Mouse (Mus musculus) left cerebral cortex, adult 8-10 months (tissue): ENCODE data around the gene 1700024P04Rik. TPM values are rescaled to one million over a fixed set of nuclear protein-coding genes. Genes with fewer than 3 reads are reported as not detected.
"Not testable (repeated sequence)": the region's sequence is repeated elsewhere in the genome, so short reads cannot be mapped to it uniquely, and the experiment has no call there.

Experiments used
- DNase-seq, 2 experiments: peaks; one replicate each; pipeline ENCODE4 v3.0.0; 2022; ENCODE audit warnings: low spot score in 2 of 2
- total RNA-seq, 4 experiments: library from RNA; stranded (reverse); gene quantifications; 2 replicates each; pipeline ENCODE4 v1.2.4; 2022

Gene 1700024P04Rik
- total RNA-seq = not detected

DNA sequence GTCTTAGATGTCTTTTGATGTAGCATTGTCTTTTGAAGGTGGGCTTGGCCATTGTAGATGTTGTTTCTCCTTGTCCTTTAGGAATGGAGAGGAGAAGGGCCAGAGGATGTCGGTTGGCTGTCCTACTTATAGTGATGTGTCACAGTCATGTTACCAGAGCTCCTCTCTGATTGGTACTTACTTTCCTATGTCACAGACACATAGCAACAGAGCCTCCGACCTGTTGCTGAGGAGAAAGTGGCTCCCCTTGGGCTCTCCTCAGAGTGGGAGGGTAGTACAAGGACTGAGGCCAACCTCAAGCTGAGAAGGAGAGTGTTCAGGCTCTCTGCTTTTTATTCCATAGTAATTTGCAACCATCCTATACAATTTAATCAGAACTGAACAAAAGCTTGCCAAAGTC, at the start of gene 1700024P04Rik:
Gene 1700024P04Rik, minus strand, starts transcription at position 101 of the 400 bp plus-strand sequence.
- DNase-seq = no peak

DNA sequence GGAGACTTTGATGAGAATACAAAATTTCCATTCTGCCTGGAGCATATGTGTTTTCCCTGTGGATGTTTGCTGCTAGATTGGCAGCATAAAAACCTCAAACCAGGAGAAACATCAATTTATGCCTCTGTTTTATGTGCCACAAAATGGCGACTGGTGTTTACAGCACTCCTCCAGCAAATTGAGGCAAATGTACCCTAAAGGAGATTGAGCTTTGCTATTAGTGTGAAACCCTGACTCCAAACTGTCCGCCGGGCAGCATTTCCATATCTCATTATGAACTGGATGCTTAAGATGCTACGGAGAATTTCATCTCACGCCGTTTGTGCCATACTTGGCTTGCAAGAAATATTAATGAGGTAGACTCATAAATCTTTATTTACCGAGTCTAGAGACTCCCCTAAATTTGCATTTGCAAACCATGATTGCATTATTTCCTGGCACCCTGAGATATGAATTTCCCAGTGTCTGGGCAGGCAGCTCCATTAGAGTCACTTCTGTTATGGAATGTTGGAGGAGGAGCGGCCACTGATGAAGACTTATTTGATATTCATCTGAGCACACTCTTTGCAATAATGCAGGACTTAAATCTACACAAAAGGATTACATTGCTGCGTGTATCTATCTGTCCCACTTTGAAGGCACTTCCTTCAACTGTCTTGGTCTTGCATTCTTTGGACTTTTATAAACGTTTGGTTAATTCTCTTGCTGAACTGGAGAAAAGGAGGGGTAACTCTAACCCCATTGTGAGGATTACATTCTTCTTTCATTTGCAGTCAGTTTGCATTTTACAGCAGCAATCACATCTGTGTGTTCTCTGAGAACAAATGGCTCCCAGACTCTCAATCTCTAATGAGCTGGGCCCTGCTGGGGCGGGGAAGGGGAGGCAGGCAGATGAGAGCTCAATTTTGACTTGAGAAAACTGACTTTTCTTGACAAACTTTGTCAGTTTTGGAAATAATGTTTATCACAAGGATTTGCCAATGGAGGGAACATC, 47.2 kb upstream of the 1700024P04Rik start:
- DNase-seq = no peak

DNA sequence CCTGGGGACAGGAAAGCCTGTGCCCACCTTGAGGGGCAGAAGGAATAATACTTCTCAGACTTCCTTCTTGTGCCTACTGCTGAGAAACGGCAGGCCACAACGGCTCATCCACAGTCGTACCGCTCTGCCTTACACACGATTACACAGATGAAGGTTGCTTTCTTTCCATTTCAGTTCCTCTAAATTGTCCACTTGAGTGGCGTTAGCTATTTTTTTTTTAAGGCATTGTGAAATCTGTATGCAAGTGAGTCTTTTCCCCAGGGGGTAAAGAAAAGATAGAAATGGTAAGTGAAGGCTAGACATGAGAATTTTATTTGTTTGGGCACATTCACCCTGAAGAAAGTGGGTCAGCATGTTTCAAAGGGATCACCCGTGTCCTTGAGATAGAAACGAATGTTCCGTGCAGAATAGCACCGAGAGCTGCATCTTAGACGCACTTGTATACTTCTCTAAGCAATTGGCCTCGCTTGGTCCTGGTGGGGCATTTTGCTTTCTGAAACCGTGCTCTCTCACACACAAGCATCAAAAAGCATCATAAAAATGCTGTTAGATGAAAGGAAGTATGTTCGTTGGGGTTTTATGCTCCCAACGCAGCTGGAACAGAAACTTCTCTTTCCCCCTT, 46.3 kb upstream of the 1700024P04Rik start:
- no peak for DNase-seq

DNA sequence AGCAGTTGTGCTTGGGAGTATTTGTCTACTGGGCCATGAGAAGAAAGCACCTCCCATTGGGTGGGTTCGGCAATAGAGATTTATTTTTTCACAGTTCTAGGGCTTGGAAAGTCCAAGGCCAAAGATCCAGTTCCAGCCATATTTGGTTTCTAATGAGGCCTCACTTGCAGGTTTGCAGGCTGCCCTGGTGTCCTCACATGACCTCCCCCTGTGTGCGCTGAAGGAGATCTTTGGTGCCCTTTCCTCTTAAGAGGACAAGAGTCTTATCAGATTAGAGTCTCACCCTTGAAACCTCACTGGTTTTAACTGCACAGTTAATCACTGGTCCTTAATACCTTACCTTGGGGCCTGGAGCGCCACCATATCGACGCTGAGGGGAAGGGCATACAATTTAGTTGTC, 40.9 kb upstream of the 1700024P04Rik start:
- no peak for DNase-seq

DNA sequence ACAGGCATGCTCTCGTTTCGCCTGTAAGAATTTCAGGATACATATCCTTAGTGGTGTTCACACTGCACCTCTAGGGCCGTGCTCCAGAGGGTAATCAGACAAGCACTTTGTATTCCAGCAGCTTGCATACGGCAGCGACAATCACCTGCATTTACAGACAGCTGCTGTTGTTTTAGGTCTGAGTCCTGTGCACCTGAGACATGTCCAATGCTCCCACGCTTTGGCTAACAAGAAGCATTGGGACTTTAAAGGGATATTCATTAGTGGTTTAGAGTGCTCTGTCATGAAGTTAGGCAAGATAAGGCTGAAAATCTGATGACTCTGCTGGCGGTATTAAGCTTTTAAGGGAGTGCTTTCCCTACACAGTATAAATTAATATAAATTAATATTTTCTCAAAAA, 37.7 kb upstream of the 1700024P04Rik start:
- DNase-seq = no peak

DNA sequence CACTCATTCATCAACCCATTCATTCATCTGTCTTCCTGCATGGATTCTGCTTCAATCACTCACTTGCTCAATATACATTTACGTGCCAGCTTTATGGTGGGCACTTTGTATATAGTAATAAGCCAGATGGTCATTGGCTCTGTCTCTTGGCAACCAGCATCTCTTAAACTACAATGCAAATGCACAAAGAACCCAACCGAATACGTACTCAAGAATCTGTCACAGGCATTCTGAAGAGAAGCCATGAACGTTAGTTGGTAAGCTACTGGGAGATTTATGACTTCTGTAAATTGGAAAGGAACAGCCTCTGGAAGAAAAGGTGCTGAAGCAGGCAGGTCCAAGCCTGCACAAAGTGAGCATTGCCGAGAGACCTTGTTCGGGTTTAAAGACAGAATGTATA, 36.8 kb upstream of the 1700024P04Rik start:
- DNase-seq = no peak

DNA sequence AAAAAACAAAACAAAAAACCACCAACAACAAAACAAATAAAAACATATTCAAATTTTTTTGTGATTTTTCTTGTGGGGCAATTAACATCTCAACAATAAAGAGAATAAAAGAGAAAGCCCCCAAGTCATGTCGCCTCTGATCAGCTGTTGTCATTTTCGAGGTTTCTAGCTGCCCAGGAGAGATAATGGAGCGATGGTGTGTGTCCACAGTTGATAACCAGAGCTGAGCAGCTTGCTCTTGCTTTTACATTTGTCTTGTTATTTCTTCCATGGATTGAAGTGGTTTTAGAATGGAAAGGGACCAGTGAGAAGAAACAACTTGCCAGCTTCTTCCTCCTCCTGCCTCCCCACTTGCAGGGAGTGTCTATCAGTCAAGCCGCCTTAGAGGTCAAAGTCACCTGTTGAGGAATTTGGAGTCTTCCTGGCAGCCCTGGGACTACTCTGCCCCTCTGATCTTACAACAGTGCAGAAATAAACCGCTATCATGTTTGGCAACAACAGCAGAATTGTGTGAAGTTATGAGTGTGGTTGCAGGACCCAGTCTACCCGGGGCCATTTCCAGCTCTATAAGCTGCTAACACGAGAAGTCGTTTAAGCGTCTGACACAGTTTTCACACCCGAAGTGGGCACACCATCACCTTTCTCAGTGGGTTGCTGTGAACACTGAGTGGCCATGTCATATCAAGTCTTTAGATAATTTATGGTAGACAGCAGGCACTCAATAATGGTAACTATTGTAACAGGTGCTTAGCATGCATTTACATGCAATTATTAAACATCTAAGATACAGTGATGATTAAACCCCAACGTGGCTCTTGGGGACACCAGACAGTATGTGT, 35.7 kb upstream of the 1700024P04Rik start:
- no peak for DNase-seq

DNA sequence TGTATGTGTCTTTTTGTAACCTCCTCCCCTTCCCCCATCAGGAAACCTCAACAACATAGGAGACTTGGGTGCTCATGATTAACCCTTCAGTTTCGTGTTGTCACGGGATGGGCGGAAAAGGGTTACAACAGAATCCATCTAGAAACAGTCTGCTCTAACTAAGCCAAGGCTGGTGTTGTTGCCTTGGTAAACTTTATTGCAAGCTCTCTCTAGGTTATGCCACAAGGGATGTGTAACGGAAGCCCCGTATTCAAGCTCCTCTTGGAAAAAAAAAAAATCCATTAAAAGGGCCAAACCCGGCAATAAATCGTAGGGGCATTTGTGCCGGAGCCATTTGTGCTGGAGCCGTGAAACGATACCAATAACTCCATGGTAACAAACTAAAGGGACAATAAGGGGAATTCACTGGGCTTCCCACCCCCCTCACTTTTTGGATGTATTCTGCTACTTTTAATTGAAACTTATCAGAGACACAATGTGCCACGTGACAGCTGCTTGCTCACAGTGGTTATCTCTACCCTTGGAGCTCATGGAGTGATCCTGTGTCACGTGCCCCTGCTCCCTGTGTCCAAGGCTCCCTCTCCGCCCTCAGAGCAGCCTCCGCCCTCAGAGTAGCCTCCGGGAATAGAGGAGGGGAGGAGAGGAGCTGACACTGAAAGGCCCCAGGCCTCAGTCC, 34.3 kb upstream of the 1700024P04Rik start:
- DNase-seq = no peak

DNA sequence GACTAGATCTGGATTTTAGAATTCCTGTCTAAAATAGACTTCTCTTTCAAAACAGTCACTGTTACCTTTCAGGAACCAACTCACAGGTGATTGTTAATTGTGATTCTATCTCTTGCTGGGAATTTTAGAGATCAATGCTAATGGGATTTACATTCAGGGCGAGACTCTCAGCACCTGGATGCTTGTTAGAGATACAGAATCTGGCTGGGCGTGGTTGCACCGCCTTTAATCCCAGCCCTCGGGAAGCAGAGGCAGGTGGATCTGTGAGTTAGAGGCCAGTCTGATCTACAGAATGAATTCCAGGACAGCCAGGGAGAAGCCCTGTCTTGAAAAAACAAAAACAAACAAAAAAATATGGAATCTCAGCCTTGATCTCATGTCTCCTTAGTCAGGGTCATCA, 32.3 kb upstream of the 1700024P04Rik start:
- no peak for DNase-seq

DNA sequence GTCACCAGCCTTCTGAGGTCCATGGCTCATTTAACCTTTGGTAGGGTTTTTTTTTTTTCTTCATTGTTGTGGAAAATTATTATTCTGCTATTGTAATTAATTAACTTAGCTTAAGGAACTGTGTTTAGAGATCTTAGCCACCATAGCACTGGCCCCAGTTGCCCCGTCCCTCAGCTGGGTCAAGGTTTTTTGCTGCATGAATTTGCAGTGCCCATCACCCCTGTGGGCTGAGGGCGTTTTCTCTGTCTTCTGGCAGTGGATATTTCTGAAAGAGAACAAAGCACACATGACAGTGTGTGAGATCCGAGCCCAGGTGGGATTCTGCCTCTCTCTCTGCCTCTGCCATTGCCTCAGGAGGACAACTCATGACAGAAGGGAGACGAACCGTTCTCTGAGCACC, 28.5 kb upstream of the 1700024P04Rik start:
- no peak for DNase-seq

DNA sequence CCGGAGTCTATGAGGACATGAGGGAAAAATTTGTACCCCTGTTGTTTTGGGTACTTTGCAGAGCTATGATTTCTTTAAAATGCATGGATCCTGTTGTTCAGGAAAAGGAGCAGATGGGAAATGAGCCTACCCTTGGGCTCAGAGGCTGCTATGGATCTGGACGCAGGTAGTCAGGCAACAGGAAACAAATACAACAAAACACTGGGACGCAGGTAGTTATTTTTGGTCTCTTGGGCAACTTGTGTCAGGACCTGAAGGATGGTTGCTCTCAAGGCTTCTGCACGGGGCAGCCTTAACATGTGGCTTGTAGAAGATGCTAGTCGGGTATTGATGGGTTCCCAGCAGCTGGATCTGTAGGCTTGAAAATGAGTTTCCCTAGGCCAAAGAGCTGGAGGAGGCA, 23.6 kb upstream of the 1700024P04Rik start:
- no peak for DNase-seq

DNA sequence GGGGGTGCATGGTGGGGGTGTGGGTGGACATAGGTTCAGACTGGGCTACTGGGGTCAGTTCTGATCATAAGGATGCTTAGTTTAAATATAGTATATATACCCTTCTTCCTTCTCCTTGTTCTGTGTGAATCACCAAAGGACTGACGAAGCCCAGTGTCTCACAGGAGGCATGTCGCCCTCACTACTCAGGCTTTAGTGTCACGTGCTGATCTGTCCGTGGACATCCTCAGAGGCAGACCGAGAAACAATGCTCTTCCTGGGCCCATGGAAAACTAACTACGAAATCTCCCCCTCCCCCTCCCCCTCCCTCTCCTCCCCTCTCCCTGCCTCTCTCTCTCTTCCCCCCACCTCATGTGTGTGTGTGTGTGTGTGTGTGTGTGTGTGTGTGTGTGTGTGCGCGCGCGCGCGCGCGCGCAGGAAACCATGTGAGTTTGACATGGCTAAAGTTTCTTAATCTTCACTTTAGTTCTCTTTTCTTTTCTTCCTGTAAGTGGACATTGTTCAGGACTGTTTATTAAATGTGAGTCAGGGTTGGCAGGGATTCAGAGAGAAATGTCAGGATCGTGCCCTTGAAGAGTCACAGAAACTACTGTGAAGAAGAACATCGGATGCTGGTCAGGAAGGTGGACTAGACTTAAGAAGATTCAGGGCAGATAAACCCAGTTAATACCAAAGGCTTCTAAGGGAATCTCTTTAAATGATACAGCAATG, 22.2 kb upstream of the 1700024P04Rik start:
- DNase-seq = no peak

DNA sequence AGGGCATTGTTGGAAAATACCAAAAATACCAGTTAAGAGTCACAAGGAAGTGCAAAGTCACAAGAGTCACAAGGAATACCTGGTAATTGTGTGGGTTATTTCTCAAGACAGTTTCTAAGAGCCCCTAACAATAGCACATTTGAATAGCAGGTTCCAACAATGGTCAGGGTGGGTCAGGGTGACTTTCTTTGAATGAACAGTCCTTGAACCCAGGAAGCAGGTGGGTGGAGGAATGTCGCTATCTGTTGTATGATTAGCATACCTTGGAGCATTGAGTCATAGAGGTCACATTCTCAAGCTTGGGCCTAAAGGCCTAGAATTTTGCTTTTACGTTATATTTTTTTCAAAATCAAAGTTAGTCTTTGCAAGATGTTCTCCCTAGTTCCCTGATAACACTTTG, 17.3 kb upstream of the 1700024P04Rik start:
- DNase-seq = not testable (repeated sequence)

DNA sequence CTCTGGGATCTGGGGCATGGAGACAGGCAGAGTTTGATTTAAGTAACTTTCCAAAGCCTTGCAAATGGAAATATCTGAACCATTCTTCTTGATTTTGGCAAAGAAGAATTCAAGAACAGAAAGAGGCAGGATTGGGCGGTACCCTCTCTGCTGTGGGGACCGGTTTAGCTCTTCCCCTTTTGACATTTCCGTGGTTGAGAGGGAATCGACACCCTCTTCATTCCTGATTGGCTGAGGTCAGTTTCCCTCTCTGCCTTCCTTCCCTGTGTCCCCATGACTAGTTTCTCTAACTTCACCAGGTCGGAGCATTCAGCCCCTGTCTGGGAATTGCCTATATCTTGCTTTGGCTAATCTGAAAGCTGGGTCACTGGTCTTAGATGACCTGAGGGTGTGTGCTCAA, 12.7 kb upstream of the 1700024P04Rik start:
- no peak for DNase-seq

DNA sequence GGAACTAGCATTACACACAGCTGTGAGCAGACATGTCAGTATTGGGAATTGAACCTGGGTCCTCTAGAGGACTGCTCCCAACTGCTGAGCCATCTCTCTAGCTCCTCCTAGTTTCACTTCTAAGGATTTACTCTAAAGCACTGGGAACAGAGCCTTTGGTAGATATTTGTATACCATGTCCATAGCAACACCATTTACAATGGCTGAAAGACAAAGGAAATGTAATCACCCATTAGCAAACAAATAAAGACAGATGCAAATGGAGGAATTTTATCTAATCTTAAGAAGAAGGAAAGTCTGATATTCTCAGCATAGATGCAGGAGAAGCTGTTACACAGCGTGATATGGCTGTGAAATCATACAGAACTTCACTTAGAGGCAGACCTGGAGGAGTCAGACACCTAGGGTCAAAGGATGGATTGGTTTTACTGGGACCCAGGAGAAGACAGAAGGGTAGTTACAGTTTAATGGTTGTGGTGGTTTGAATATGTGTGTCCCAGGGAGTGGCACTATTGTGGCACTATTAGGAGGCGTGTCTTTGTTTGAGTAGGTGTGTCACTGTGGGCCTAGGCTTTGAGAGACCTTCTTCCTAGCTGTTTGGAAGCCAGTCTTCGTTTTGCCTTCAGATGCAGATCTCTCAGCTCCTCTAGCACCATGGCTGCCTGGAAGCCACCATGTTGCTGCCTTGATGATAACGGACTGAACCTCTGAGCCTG, 7.1 kb downstream of the 1700024P04Rik start:
- no peak for DNase-seq

DNA sequence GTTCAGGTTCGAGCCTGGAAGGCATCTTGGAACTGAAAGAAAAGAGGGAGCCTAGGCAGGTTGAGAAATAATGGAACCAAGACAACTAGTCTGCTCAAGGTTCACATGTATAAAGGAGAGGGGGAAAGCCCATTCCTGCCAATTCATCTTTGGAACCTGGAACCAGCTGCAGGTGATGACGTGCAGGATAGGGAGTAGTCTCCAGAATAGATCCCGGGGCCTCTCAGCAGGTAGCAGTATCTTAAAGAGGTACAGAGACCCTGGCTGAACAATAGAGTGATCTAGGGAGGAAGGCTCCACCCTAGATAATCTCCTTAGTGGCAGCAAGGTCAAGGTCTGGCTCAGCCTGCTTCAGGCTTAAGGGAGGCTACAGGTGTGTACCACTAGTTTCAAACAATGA, 8.3 kb downstream of the 1700024P04Rik start:
- not testable (repeated sequence) for DNase-seq

DNA sequence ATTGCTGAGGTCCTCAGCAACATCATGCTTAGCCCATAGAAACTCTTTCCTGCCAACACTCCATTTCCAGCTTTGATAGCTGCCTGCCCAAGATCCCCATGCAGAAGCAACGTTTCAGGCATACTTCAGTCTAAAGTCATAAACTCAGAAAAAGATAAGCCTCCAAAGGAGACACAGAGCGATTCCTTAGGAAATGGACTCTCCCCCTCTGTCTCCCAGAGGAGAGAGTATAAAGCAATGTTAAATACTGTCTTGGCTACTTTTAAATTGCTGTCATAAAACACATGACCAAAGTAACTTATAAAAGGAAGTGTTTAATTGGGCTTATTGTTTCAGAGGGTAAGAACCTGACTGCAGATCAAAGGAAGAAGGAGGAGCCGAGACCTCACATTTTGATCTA, 12.3 kb downstream of the 1700024P04Rik start:
- no peak for DNase-seq

DNA sequence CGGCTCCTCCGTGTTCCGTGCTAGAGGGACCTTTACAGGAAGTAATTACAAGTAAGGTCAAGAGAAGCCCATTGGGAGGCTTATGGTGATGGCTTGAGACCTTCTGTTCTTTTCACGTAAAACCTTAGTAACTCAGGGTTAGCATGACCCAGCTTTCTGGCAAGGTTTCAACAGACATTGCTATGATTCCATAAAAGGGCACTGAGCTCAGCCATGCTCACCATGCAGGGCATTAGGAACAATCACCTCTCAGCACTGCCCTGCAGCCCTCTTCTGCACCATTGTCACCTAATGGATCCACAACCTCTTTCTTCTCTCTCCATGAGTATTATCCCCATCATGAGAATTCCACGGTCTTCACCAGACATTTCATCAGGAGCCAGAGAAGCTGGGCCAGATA, 12.7 kb downstream of the 1700024P04Rik start:
- no peak for DNase-seq

DNA sequence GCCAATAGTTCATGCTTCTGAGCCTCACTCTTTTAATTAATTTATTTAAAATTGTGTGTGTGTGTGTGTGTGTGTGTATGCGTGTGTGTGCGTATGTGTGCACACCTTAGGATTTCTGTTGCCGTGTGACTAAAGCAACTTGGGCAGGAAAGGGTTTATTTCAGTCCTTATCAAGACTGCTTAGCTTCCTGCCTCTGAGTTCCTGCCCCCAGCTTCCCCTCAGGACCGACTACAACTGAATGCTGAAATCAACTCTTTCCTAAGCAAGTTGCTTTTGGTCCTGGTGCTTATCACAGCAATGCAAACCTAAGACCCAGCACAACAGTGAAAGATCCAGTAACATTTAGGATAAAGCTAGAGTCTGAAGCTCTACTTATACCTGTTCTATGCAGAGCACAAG, 15.8 kb downstream of the 1700024P04Rik start:
- DNase-seq = no peak

DNA sequence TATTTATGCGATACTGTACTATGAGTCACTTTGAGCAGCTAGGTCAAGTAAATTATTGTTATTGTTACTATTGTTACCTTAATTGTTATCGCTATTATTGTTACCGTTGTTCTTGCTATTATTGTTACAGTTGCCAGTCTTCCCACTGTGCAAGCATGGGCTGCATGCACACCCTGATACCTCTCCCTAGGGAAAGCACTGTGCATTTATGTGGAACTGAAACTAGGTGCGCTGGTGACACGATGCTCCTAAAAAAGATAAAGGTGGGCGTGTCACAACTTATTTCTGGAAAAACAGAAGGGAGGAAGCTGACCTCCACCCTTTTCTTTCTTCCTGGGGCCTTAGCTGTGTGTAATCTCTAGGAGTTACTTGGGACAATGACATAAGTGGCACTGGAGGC, 16.4 kb downstream of the 1700024P04Rik start:
- DNase-seq = no peak
